Mouse (Mus musculus): ENCODE measurements around the gene Pcnx2.

DNA sequence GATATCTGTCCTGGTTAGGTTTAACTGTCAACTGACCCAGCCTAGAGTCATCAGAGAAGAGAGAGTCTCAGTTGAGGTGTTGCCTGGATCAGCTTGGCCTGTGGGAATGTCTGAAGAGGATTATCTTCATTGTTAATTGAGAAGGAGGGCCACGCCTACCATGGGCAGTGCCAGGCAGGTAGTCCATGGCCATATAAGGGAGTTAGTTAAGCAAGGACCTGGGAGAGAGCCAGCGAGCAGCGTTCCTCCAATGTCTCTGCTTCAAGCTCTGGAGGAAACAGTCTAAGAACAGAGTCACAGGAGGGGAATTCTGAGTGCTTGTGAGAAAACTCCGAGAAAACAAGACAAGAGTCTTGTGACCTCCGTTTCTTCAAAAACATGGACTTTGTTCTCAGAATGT lies 81.4 kb downstream of the Pcnx2 start:
- no peak for TF ChIP-seq CTCF (conservative IDR thresholded peaks at IDR 0.05 in 1 of 2, IDR thresholded peaks at IDR 0.05 in 1 of 2; ENCODE audit: low read depth in 2 of 2, low read length in 2 of 2)
- no peak for TF ChIP-seq SMC3 (IDR thresholded peaks at IDR 0.05; ENCODE audit: low read depth, low read length)
- TF ChIP-seq RCOR1 (conservative IDR thresholded peaks at IDR 0.05; ENCODE audit: low read depth, low read length), result no peak
- no peak for TF ChIP-seq POLR2A (IDR thresholded peaks at IDR 0.05; ENCODE audit: low read depth, low read length)
- no peak for TF ChIP-seq MAX (IDR thresholded peaks at IDR 0.05; ENCODE audit: low read length)
- TF ChIP-seq E2F4 (IDR thresholded peaks at IDR 0.05; ENCODE audit: insufficient replicate concordance, low read depth, low read length), result no peak
- no peak for TF ChIP-seq EP300 (IDR thresholded peaks at IDR 0.05; ENCODE audit: low read length)
- no peak for TF ChIP-seq MYC (IDR thresholded peaks at IDR 0.05; ENCODE audit: low read depth, low read length)
